Mouse (Mus musculus) brain, embryonic 14.5 days (tissue): Measurements from ENCODE around the gene Ndrg3.

Experiments used
- CTCF ChIP-seq: fragments of 200-500 bp; IDR thresholded peaks from 2 replicates; pipeline ENCODE4 v1.5.1; 2012; ENCODE audit warnings: inconsistent platforms, mild to moderate bottlenecking, moderate library complexity, borderline replicate concordance; ENCODE audit not compliant: insufficient read depth, insufficient read length; ENCODE audit errors: extremely low read depth
- POLR2A ChIP-seq: fragments of 200-500 bp; IDR thresholded peaks from 2 replicates; pipeline ENCODE4 v1.6.1; 2012; ENCODE audit warnings: mild to moderate bottlenecking, inconsistent platforms, borderline replicate concordance; ENCODE audit not compliant: poor library complexity, insufficient read depth, insufficient read length, severe bottlenecking; ENCODE audit errors: extremely low read depth

GRCm38 (mm10) chr2:156887017-156887416 lies 104.8 kb downstream of the Ndrg3 start, which contains the start of gene Sla2:
- TF ChIP-seq POLR2A = no peak
- no peak for TF ChIP-seq CTCF
